Mouse (Mus musculus) retina, postnatal 7 days (tissue): Measurements from ENCODE around the gene C1qtnf7.

Source experiments
- DNase-seq: peaks from one replicate; pipeline ENCODE4 v3.0.0-alpha.2; 2012; ENCODE audit warnings: low read depth, low spot score

C1qtnf7 gene

DNA sequence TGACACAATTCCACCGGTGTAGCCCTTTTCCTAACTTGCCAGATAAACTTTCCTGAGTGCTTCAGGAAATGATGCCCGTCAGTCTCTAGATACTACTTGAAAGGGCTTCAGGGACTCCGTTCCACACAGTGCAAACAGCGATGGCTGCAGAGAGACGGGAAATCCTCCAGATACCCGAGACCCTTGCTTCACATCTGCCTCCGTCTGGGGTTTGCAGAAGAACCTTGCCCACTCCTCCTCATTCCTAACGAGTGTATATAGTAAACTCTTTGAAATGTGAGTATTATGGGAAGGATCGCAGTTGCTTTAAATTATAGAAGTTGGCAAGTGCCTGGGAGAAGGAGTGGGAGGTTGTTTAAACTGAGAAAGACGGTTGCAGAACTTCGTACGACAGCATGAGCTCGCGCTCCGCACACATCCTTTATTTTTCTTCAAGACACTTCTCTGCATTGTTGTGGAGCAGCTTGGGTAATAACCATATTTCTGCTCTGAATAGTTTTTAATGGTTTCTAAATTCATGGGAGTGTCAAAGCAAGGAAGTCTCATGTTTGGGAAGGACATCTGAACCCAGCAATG, at the start of gene C1qtnf7:
TSS of gene C1qtnf7 (plus strand) at position 138 of the 576 bp plus-strand sequence.
- DNase-seq = no peak

GRCm38 (mm10) chr5:43466762-43467161, 48.6 kb upstream of the C1qtnf7 start:
- DNase-seq = no peak

DNA sequence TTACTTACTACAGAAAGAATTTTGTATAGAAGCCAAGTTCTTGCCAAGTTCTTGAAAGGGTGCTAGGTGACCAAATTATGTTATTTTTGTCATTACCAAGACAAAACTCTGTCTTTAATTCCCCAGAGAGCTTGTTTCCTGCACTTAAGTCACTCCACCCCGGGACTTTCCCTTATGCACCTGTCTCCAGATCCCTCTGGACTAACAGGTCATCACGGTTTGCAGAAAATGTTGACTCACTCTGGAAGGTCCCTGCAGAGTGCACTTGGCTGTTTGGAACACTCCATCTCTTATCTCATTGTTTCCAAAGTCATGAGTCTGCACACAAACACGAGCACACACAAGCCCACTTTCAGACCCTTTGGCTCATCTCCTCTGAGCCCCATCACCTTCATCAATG, 48.1 kb upstream of the C1qtnf7 start:
- no peak for DNase-seq

GRCm38 (mm10) chr5:43468937-43469336, 46.4 kb upstream of the C1qtnf7 start:
- DNase-seq = no peak

DNA sequence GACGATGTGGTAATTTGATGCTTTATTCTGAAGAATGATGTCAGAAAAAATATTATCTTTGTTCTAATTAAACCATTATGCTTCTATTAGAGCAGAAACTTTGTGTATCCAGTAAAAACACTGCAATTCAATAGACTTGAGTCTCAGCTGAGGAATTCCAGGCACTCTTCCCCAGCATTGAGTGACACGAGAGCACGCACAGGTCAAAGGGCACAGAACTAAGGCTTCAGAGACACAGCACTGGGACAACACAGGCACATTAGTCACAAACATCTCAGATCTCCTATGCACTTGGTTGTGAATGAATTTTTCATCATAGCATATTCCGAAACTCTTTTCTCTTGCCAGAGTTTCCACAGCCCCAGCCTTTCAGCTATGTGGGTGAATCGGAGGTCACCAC, 37.4 kb upstream of the C1qtnf7 start:
- DNase-seq = no peak

GRCm38 (mm10) chr5:43480046-43480445, 35.3 kb upstream of the C1qtnf7 start:
- no peak for DNase-seq

DNA sequence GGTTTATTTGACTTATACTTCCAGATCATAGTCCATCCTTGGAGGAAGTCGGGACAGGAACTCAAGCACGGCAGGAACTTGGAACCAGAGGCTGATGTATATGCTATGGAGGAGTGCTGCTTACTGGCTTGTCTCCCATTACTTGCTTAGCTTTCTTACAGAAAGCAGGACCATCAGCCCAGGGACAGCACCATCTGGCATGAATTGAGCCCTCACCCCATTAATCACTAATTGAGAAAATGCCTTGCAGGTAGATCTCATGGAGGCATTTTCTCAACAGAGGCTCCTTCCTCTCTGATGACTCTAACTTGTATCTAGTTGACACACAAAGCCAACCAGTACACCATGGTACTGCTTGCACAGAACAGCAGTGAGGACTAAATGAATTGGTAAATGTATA, 34.6 kb upstream of the C1qtnf7 start:
- no peak for DNase-seq

DNA sequence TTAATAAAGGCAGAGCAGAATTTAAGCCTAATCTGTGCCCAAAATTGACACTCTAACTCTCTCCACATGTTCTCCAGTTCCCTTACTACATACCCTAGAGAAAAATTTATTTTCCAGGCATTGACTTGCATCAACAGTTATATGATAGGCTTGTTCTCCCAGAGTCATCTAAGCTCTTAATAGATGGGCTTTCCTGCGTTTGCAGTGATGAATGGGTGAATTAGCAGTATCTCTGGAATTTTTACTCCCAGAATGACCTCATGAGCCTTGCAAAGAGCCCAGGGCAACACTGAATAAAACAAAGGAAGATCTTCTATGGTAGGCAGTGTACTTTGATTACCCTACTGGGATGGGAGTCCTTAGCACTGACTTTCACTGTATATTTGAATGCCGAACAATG, 33.5 kb upstream of the C1qtnf7 start:
- no peak for DNase-seq

- no peak for DNase-seq
Measured at GRCm38 (mm10) chr5:43501887-43502286, 13.5 kb upstream of the C1qtnf7 start.

DNA sequence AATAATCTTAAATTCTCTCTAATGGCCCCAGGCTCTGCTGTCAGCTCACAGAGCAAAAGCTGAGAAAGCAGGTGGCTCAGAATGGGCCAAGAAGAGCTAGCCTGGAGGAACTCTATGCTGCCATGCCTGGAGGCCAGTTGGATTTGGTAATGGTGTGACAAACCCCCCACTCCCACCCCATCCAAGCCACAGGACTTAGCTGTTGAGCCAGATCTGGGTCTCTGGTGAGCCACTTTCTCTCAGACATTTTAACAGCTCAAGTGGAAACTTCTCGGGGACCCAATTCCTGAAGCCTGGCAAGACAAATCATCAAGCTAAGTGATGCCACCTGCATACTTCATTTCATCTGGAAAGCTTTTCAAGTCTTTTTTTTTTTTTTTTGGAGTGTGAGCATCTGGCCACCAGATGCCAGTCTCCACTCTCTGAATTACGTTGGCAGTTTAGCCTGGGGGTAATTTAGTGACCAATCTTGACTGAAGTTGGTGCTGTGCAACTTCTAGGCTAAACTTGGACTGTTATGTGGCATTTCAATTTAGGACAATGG, 11.0 kb upstream of the C1qtnf7 start:
- DNase-seq = no peak

DNA sequence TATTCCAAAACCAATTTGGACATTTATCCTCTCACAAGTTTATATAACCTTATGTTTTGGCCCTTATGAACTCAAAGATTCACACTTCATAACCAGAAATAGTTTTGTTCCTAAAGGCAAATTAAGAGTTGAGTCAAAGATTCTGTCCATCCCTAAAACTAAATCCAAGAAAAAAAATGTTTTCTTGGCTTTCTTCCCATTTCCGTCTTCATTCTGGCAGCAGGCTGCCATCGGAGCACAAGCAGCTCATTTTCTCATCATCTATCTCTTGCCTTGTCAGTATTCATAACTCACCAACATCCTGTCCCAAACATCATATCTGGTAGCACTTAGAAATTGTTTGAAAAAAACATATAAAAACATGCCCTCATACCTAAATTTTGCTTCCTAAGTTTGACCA, 6.9 kb upstream of the C1qtnf7 start:
- no peak for DNase-seq

- no peak for DNase-seq
Measured at GRCm38 (mm10) chr5:43508892-43509291, 6.4 kb upstream of the C1qtnf7 start.

GRCm38 (mm10) chr5:43511126-43511525, 4.2 kb upstream of the C1qtnf7 start:
- DNase-seq = no peak

GRCm38 (mm10) chr5:43516491-43516890, 1.2 kb downstream of the C1qtnf7 start:
- no peak for DNase-seq

- DNase-seq = no peak
Measured at GRCm38 (mm10) chr5:43517313-43517712, 2.0 kb downstream of the C1qtnf7 start.

DNA sequence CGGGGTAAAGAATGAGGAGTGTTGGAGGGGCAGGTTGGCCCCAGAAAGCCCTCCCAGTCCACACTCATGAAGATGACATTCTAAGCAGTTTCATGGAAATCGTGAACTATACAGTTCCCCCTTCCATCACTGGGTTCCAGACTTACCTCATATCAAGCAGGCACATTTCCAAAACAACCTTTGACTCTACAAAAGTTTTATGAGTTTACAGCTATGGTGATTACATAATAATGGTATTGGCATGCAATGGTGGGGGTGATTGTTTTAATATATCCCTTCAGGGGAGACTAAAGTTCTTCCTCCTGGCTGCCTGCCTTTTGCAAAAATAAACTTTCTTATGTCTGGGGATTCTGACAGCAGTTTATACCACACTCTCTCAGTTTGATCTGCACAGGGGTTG, 4.6 kb downstream of the C1qtnf7 start:
- no peak for DNase-seq

- no peak for DNase-seq
Measured at GRCm38 (mm10) chr5:43521369-43521768, 6.0 kb downstream of the C1qtnf7 start.

DNA sequence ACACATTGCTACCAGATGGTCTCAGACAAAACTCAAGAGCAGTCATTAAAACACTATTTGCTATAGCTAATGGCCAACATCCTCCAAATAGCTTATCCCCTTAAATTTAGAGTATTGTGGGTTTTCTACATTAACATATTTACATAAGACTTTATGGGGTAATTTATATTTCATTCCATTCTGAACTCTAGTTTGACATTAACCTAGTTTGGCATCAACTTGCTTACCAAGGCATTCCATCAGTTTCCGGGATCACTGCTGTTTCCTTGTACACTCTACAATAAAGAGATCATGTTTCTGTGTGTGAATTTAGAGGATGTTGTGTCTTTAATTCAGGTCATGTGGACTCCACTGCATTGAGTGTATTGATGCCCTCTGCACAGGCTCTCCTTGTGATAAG, 7.5 kb downstream of the C1qtnf7 start:
- DNase-seq = no peak

GRCm38 (mm10) chr5:43526874-43527584, 11.7 kb downstream of the C1qtnf7 start:
- DNase-seq = no peak

DNA sequence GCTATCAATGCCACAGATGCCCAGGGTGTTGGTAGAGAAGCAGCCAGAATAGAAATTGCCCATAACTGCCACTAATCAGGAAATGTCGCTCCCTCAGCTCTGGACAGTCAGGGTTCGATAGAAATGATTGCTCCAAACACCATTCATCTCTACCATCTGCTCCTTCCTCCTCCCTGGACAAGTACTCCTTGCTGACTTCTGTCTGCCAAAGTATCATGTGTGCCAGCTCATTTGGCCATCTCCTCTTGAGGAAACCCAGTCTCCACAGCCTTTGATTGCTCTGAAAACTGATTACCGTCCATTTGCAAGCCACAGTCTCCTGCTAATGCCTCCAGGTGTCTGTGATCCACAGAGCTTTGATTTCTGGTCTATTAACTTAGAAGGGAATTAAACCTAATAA, 14.8 kb downstream of the C1qtnf7 start:
- no peak for DNase-seq

DNA sequence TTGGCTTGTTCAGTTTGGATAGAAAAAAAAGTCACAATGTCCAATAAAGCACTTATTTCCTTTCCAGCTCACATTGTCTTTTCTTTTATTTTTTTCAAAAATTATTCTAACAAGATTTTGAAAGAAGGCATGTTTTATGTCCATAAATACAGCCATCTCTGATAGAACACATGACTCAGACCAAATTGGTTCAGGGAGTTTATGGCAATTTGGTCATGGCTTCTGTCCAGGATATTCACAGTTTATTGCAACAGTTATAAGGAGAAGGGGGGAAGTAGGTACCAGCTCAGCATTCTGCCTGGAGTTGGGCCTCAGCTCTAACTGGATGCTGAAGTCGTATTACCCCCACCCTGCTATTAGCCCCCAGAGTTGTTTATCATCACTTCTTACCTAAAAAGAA, 15.5 kb downstream of the C1qtnf7 start:
- no peak for DNase-seq

DNA sequence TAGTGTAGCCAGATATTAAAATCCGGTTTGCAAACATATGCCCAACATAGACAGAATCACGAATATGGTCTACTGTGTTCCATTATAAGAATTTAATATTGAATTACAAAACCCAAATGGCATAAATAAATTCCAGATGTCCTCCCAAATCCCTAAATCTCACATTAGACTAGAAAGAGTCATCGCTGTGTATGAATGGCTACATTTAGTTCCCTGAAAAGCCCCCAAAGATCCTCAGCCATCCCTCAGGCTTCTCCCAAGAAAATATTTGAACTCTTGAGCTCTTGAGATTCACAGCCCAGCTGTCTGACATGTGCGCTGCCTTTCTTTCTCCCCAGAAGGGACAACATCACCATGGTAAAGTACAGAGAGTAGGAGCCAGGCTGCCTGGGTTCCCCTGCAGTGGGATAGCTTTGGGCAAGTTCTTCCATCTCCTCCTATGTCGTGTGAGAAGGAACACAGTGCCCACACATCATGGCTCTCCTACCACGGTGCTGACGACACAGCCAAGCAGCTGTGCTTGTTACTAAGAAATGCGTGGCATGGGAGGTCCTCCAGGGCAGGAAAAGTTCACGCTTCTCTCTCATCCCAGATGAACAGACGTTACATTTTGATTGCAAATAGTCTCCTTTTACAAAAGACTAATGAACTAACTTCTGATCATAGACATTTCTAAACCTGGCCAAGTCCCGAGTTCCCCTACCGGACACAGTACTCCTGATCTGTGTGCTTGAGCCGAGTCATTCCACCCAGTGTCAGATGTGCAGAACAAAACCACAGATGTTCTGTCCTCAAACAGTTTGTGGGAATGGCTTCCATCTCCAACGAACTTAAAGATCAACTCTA, 23.2 kb downstream of the C1qtnf7 start:
- DNase-seq = no peak

DNA sequence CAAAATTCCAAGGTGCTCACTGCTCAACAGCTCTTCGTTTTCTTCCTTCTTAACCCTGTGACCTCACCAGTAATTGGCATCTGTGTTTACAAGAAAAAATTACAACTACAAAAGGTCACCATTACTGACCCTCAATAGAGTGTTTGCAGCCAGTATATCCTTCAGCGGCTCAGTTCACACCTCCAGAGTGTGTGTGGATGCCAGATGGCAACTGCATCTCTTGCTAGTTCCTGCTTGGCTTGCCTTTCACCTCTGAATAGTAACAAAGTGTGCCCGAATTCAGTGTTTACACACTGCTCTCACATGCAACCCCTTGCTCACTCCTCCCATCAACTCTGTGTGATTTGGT, 23.8 kb downstream of the C1qtnf7 start:
- DNase-seq = no peak
